Mouse (Mus musculus): Measurements from ENCODE around the gene Tas1r3.

- TF ChIP-seq CTCF (IDR thresholded peaks at IDR 0.05; ENCODE audit: control insufficient read depth, insufficient read depth, insufficient read length), result no peak
- no peak for TF ChIP-seq MAX (IDR thresholded peaks at IDR 0.05)
- no peak for TF ChIP-seq USF1 (IDR thresholded peaks at IDR 0.05; ENCODE audit: low read depth)
- no peak for TF ChIP-seq CEBPB (IDR thresholded peaks at IDR 0.05; ENCODE audit: low read depth)
Observed at GRCm38 (mm10) chr4:155863001-155863400, at the start of gene Tas1r3.
